Mouse (Mus musculus) limb, embryonic 15.5 days (tissue): ENCODE results near the gene Hoxa5. TPM values are rescaled to one million over a fixed set of nuclear protein-coding genes. Genes with fewer than 3 reads are reported as not detected.
A peak's percentile ranks its signal among the peaks of the same experiment; 100 is the strongest.

ENCODE experiments used
- ATAC-seq: fragments of 200-750 bp; cut with Nextera tagmentation; 2 replicates; pipeline ENCODE4 v1.8.0; 2017; ENCODE audit warnings: low read depth, moderate TSS enrichment; ENCODE audit not compliant: insufficient number of reproducible peaks, low FRiP score, low TSS enrichment
- H3K27ac ChIP-seq: fragments of 300-500 bp; sonication (generic); 2 replicates; pipeline ENCODE4 v1.5.1; 2015; ENCODE audit warnings: moderate library complexity, mild to moderate bottlenecking, inconsistent platforms
- H3K27me3 ChIP-seq: fragments of 300-500 bp; sonication (generic); 2 replicates; pipeline ENCODE4 v1.6.1; 2015; ENCODE audit warnings: inconsistent platforms
- H3K36me3 ChIP-seq: fragments of 300-500 bp; sonication (generic); 2 replicates; pipeline ENCODE4 v1.6.1; 2015; ENCODE audit warnings: inconsistent platforms
- H3K4me1 ChIP-seq: fragments of 300-500 bp; sonication (generic); 2 replicates; pipeline ENCODE4 v1.6.1; 2015; ENCODE audit warnings: inconsistent platforms
- H3K4me2 ChIP-seq: fragments of 300-500 bp; sonication (generic); 2 replicates; pipeline ENCODE4 v1.6.1; 2015; ENCODE audit warnings: mild to moderate bottlenecking, inconsistent platforms
- H3K4me3 ChIP-seq: fragments of 300-500 bp; sonication (generic); 2 replicates; pipeline ENCODE4 v1.5.1; 2015; ENCODE audit warnings: mild to moderate bottlenecking, inconsistent platforms
- H3K9ac ChIP-seq: fragments of 300-500 bp; sonication (generic); 2 replicates; pipeline ENCODE4 v1.6.1; 2015; ENCODE audit warnings: inconsistent platforms
- H3K9me3 ChIP-seq: fragments of 300-500 bp; sonication (generic); 2 replicates; pipeline ENCODE4 v1.6.1; 2016; ENCODE audit warnings: inconsistent platforms
- WGBS: fragments of 180-500 bp; shearing (Covaris S2); methylation state at CpG from one replicate; pipeline ENCODE4 v1.1.7; 2015; 5-methylcytosine and 5-hydroxymethylcytosine counted together
- polyA plus RNA-seq: library from polyadenylated mRNA; unstranded; fragments of >200 nt; fragmentation: Nextera tagmentation; extraction: Ambion mirVana; gene quantifications from 2 replicates; pipeline ENCODE4 v1.2.1, GENCODE M21; 2015

Hoxa5 gene
- polyA plus RNA-seq, 1 experiment from 2014 or later, result 1.7 TPM

GRCm38 (mm10) chr6:52223939-52224760, 19.8 kb upstream of the Hoxa5 start:
- peak overlapping the region; percentile 95 for H3K27ac ChIP-seq
- peak overlapping the region; percentile 83 for H3K9ac ChIP-seq
- H3K4me2 ChIP-seq, result peak overlapping the region; percentile 86
- H3K36me3 ChIP-seq, result no peaks in the 10 kb centered on the region
- ATAC-seq, result no peak
- peaks cover 31% of the 10 kb centered on the region for H3K4me1 ChIP-seq
- WGBS, result 2% methylated on average over 24 of the region's 24 CpGs
- H3K4me3 ChIP-seq, result peak overlapping the region; percentile 68
- no peaks in the 10 kb centered on the region for H3K9me3 ChIP-seq
- peaks cover 8% of the 10 kb centered on the region for H3K27me3 ChIP-seq

- ATAC-seq, result no peak
- Histone ChIP-seq H3K36me3 (no peaks in the 10 kb centered on the region), H3K4me3 (peak overlapping the region; percentile 68), H3K4me2 (peak overlapping the region; percentile 86), H3K27me3 (peaks cover 12% of the 10 kb centered on the region), H3K27ac (peak overlapping the region; percentile 95), H3K4me1 (peaks cover 41% of the 10 kb centered on the region), H3K9ac (peak overlapping the region; percentile 24), H3K9me3 (no peaks in the 10 kb centered on the region)
- 7% methylated on average over 13 of the region's 13 CpGs for WGBS
These were observed 18.3 kb upstream of the Hoxa5 start for GRCm38 (mm10) chr6:52222729-52223128.

GRCm38 (mm10) chr6:52221993-52222685, 17.8 kb upstream of the Hoxa5 start:
- H3K36me3 ChIP-seq, result no peaks in the 10 kb centered on the region
- peak overlapping the region; percentile 68 for H3K4me3 ChIP-seq
- peaks cover 43% of the 10 kb centered on the region for H3K4me1 ChIP-seq
- WGBS, result 2% methylated on average over 21 of the region's 21 CpGs
- H3K4me2 ChIP-seq, result peak overlapping the region; percentile 86
- H3K27ac ChIP-seq, result peak overlapping the region; percentile 95
- H3K27me3 ChIP-seq, result peaks cover 12% of the 10 kb centered on the region
- H3K9me3 ChIP-seq, result no peaks in the 10 kb centered on the region
- H3K9ac ChIP-seq, result peak overlapping the region; percentile 66; the same call in 1 of the 2 replicates
- ATAC-seq, result peak; percentile 63

GRCm38 (mm10) chr6:52221337-52221992, 17.1 kb upstream of the Hoxa5 start, which contains the start of gene Hoxa7:
TSS of gene Hoxa7 (minus strand) at chr6:52221854.
- H3K4me3 ChIP-seq, result peak within 1 kb of the TSS; percentile 68
- peaks cover 12% of the 10 kb centered on the region for H3K27me3 ChIP-seq
- H3K27ac ChIP-seq, result peak within 1 kb of the TSS; percentile 95
- peaks cover 41% of the 10 kb centered on the region for H3K4me1 ChIP-seq
- peak within 1 kb of the TSS; percentile 86 for H3K4me2 ChIP-seq
- ATAC-seq, result peak; percentile 54
- 2% methylated on average over 46 of the region's 46 CpGs for WGBS
- no peaks in the 10 kb centered on the region for H3K9me3 ChIP-seq
- peak within 1 kb of the TSS; percentile 66 for H3K9ac ChIP-seq
- H3K36me3 ChIP-seq, result no peaks in the 10 kb centered on the region

DNA sequence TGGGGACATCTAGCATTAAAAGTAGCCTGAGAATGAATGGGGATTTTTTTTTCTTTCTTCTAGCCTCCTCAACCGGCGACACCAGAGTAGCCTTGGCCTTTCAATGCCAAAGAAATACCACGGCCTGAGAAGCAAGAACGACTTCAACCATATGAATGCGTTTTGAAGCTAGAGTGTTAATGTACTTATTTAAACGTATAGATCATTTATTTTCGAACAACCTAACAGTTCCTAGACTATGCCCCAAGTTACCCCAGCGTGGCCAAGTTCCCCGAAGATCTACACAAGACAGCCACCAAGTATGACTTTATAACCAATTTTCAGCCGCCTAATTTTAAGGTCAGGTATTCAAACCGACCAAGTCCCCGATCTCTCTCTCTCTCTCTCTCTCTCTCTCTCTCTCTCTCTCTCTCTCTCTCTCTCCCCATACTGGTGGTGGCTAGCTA, 16.5 kb upstream of the Hoxa5 start:
- peaks cover 46% of the 10 kb centered on the region for H3K4me1 ChIP-seq
- peak overlapping the region; percentile 86 for H3K4me2 ChIP-seq
- H3K4me3 ChIP-seq, result peak overlapping the region; percentile 68
- H3K9me3 ChIP-seq, result no peaks in the 10 kb centered on the region
- no peak for ATAC-seq
- no peaks in the 10 kb centered on the region for H3K36me3 ChIP-seq
- peak overlapping the region; percentile 66; the same call in 1 of the 2 replicates for H3K9ac ChIP-seq
- 13% methylated on average over 12 of the region's 12 CpGs for WGBS
- peak overlapping the region; percentile 95 for H3K27ac ChIP-seq
- peaks cover 16% of the 10 kb centered on the region for H3K27me3 ChIP-seq

DNA sequence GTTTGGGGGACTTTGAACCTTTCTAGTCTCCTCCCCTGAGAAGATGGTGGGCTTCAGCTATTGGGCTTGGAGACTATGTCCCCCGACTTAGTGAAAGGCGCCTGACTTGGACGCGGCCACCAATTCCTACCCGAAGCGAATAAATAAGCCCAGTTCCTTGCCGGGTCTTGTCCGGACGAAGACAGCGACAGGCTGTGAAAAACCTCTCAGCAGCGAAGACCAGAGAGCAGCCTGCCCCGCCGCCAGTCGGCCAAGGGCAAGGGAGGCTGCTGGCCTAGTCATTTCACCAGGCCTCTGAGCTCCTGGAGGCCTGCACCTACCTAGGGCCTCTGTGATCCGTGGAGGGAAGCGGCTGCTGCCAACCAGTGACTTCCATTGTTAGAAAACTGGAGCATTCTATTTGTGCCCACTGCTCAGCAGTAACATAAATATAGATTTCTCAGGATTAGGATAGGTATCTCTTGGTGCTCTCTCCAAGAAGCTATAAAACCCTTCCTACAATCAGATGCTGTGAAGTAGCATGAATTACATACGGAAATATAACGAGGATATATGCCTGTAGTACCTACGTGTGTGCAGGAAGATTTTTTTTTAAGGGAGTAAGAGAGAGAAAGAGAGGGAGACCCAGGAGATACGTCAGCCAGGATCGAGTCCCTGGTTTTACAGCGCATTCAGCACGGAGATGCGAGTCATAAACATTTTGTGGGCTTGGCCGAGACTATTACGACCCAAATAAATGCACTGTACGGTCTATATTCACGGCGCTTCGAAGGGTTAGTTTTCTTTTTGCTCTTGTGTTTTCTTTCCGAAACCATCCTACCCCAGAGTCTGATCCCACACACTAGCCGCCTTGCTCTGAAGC, 15.8 kb upstream of the Hoxa5 start:
- no peaks in the 10 kb centered on the region for H3K9me3 ChIP-seq
- no peak for ATAC-seq
- H3K4me3 ChIP-seq, result peak overlapping the region; percentile 68
- peaks cover 50% of the 10 kb centered on the region for H3K4me1 ChIP-seq
- H3K4me2 ChIP-seq, result peak overlapping the region; percentile 86
- no peaks in the 10 kb centered on the region for H3K36me3 ChIP-seq
- peaks cover 21% of the 10 kb centered on the region for H3K27me3 ChIP-seq
- H3K9ac ChIP-seq, result no peak overlapping the region
- H3K27ac ChIP-seq, result peak overlapping the region; percentile 95; the same call in 1 of the 2 replicates
- 35% methylated on average over 32 of the region's 32 CpGs for WGBS

GRCm38 (mm10) chr6:52219234-52219942, 15.0 kb upstream of the Hoxa5 start:
- H3K4me3 ChIP-seq, result no peak overlapping the region
- WGBS, result 75% methylated on average over 9 of the region's 9 CpGs
- H3K9me3 ChIP-seq, result no peaks in the 10 kb centered on the region
- no peaks in the 10 kb centered on the region for H3K36me3 ChIP-seq
- peak overlapping the region; percentile 86 for H3K4me2 ChIP-seq
- H3K27me3 ChIP-seq, result peaks cover 30% of the 10 kb centered on the region
- no peak for ATAC-seq
- no peak overlapping the region for H3K9ac ChIP-seq
- H3K27ac ChIP-seq, result 0 out of 2 replicates have a peak overlapping the region, but pooled peaks have one; percentile 17
- H3K4me1 ChIP-seq, result peaks cover 50% of the 10 kb centered on the region

DNA sequence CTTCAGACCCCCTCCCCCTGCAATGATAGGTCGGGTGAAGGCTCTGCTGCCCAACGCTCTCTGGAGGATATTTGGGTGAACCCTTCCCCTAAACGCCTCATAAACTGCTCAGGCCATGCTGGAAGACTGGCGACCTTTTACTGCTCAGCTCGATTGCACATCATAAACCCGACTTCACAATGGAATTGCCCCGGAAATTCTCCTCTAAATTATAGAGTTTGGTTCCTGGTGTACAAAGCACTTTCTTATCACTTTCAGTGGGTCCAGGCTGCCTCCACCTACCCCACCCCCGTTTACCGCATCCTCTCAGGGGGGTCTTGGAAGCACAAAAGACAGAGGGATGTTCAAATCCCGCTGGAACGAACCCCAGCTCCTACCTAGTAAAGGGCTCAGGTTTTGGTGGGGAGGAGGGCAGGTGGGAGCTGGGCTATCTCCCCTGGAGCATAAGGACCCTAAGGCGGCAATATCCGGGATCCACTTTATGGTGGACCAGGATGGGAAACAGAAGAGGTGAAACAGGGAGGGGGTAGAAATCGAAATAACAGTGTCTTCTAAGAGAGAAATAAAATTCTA, 14.3 kb upstream of the Hoxa5 start:
- no peak overlapping the region for H3K9ac ChIP-seq

DNA sequence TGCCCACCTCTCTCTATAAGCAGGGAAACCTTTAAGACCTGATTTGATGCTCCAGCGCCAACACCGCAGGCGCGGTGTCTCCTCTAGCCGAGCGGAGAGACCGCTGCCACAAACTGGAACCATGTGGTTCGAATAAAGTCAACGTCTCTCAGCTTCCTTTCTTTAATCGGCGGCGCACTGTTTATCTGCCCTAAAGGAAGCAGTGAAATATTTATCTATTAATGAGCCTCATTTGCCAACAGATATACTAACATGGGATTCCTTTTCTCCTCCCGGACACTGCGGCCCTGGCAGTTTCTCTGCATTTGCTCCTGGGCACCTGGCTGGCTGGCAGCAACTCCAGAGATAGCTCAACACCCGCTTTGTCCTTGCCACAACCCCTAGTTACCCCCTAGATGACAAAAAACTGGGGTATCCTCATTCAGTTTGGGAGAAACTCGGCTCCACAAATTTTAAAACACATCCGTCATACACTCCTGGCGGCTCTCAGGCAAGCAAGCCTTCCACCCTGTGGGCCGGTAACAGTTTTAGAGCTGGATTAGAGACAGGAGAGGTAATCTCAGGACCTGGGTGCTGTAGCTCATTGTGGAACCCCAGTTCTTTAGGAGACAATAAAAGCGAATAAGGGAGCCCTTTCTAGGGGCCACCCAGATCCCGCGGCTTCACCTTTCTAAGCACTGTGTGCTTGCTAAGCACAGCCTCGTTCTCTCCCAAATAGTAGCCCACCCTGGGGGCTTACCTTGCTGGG, 13.7 kb upstream of the Hoxa5 start:
- Histone ChIP-seq H3K27me3 (peaks cover 32% of the 10 kb centered on the region), H3K4me1 (peaks cover 54% of the 10 kb centered on the region), H3K27ac (peak overlapping the region; percentile 82), H3K4me2 (peak overlapping the region; percentile 83), H3K4me3 (peak overlapping the region; percentile 53), H3K9ac (peak overlapping the region; percentile 34), H3K9me3 (no peaks in the 10 kb centered on the region), H3K36me3 (no peaks in the 10 kb centered on the region)
- ATAC-seq, result no peak
- 19% methylated on average over 23 of the region's 23 CpGs for WGBS

More for the DNA sequence above, 14.3 kb upstream of the Hoxa5 start:
- 43% methylated on average over 14 of the region's 14 CpGs for WGBS
- Histone ChIP-seq H3K4me1 (peaks cover 51% of the 10 kb centered on the region), H3K27ac (0 out of 2 replicates have a peak overlapping the region, but pooled peaks have one; percentile 17), H3K36me3 (no peaks in the 10 kb centered on the region), H3K9me3 (no peaks in the 10 kb centered on the region), H3K27me3 (peaks cover 32% of the 10 kb centered on the region), H3K4me2 (peak overlapping the region; percentile 83; the same call in 1 of the 2 replicates), H3K4me3 (no peak overlapping the region)
- no peak for ATAC-seq

DNA sequence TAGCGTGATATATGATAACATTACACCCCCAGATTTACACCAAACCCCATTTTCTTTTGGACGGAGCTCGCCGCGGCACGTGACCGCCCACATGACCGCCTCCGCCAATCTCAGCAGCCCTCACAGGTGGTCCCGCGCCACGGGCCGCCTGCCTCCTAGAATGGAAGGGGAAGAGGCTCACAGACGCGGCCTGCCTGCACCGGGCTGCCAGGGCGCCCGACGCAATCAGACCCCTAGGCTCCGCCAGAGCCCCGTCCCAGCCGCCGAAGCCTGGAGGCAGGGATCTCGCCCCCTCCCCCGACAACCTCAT, 13.0 kb upstream of the Hoxa5 start:
- WGBS, result under 1% methylated on average over 25 of the region's 25 CpGs
- Histone ChIP-seq H3K9me3 (no peaks in the 10 kb centered on the region), H3K36me3 (no peaks in the 10 kb centered on the region), H3K4me3 (peak overlapping the region; percentile 53), H3K27ac (peak overlapping the region; percentile 89), H3K4me1 (peaks cover 61% of the 10 kb centered on the region), H3K27me3 (peaks cover 32% of the 10 kb centered on the region), H3K9ac (peak overlapping the region; percentile 45), H3K4me2 (peak overlapping the region; percentile 83)
- peak; percentile 68 for ATAC-seq
